Mouse (Mus musculus): ENCODE results near the gene Adgrf1.

Gene Adgrf1

DNA sequence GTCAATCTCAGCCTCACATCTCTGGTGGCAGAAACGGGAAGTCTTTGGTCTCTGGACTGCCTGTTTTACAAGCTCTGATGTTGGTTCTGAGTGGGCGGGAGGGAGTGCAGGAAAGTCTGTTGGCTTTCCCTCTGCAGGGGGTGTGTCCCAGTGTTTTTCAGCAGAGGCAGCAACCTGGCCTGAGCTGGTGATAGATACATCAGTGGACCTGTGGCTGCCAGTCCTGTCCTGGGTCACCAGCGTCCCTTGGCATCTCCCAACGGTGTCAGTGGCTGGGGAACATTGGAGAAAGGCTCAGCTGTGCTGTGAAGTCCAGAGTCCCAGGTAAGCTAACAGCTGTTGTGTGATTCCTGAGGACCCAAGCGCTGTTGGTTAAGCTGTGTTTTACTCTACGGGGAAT is at the start of gene Adgrf1:
Adgrf1 (plus strand) TSS at position 169 of the 400 bp plus-strand sequence.
- no peak for DNase-seq (ENCODE audit: low read depth, low spot score)

DNA sequence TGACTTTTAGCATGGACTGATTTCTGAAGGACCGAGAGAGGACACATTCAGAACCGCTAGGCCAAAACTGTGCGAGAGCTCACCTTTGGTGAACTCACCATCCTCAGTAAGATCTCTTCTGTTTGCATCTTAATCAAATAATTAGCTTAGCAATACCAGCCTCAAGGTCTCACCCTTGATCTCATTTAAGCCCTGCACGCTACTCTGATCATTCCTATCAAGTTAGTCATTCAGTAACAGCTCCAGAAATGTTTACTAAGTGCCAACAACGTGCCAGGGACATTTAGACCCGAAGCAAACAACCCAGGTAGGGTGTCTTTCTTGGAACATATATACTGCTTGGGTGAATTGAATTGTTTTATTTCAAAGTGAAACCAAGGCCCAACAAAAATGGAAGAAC is 44.0 kb upstream of the Adgrf1 start:
- no peak for DNase-seq (ENCODE audit: low read depth, low spot score)

DNA sequence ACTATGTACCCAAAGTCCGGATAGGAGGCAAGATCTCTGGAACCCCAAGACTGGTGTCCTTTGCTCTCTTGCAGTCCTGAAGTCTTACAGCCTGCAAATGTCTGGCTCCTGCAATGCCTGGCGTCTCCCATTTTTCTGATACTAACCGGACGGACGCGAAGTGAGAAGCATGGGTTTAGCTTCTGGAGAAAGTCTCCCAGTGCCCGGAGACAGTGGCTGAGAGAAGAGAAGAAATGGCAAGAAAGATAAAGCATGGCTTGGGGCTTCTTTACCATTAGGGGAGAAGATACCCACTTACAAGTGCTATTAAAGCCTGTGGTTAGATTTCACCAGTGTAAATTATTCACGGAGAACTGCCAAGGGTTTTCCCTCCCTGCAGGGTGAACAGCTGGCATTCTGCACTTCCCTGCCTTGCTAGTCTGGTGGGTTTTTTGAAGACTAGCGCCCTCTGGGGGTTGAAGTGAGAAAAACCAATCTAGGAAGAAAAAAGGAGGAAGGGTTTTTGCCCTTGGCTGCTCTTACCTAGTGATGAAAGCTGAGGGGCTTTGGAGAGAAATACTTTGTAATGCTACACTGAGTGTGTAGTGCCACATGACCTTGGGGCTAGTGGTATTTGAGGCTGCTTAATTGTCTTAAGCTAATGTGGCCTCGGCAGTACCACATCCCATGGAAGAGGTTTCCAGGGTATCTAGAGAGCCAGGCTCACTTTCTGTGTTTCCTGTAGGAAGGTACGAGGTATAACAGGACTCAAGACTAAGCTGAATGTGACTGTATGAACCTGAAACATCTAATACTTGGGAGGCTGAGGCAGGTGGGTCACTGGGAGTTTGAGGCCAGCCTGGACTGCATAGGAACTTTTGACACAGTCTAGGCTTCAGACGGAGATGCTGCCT is 40.3 kb upstream of the Adgrf1 start:
- DNase-seq (ENCODE audit: low read depth, low spot score) = peak; percentile 79

DNA sequence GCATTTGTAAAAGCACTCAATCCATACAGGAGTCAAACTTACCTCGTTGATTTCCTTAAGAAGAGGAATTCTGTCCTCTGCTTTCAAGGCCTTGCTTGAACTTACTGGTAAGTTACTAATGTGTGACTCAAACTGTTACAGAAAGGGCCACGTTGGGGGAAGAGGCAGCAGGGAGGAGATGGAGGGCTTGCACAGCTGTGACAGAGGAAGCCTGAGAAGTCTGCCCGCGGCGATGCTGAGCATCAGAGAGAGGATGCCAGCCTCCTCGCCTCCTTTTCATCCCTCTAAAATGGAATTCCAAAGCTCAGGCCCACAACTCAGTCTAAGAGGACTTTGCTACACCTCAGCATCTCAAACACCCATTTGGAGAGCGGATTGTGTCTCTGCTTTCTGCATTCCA is 39.3 kb upstream of the Adgrf1 start:
- no peak for DNase-seq (ENCODE audit: low read depth, low spot score)

DNA sequence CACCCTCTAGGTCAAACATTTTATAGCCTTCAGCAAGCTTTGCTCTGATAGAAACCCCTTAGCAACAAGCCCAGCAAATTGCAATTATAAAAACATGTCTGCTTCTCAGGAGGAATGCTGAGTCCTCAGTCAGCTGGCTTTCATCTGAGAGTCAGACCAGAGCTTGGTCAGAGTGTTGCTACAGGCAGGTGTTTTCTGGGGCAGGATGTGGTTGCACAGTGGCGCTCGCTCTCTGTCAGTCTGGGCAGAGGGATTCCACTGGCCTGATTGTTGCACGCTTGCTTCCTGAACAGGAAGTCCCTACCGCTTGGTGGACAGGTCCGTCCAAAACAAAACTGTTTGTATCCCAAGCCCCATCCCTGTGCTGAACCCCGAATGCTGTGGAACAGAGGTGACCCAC is 37.4 kb upstream of the Adgrf1 start:
- DNase-seq (ENCODE audit: low read depth, low spot score) = no peak

DNA sequence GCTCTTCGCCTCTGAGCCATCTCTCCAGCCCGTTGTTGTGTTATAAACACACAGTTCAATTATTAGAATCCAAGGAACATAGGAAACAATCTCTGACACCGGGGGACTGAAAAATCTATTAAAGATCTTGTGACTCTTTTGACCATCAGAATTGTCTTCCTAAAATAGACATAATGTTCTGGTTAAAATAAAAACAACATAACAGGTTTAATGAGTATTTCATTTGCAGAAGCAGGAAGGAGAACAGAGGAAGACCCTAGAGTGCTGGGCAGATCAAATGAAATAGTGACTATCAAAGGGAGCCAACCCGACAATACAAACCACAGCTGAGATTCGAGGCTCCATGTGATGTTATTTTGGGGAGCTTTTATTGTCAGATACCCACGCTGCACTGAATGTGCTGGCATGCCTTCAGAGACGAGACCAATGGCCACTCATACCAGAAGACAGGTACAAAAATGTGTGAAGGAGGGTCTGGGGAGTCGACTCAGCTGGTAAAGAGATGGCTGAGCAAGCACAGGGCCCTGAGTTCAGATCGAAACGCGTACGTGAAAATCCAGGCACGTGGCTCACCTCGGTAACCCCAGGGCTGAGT is 33.4 kb upstream of the Adgrf1 start:
- no peak for DNase-seq (ENCODE audit: low read depth, low spot score)

DNA sequence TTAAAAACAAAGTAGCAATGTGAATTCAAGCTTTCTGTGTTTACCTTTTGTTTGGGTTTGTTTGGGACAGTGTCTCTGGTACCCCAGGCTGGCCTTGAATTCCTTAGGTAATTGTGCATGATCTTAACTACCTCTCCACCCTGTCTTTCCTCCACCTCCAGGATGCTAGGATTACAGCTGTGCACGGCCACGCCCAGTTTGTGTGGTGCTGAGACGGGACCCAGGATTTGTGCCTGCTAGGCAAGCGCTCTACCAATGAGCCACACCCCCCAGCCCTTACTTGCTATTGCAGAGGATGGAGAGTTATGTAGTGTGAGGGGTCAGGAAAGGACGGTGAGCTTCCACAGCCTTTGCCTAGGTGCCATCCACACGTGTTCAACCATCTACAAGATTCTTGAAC is 31.1 kb upstream of the Adgrf1 start:
- no peak for DNase-seq (ENCODE audit: low read depth, low spot score)

DNA sequence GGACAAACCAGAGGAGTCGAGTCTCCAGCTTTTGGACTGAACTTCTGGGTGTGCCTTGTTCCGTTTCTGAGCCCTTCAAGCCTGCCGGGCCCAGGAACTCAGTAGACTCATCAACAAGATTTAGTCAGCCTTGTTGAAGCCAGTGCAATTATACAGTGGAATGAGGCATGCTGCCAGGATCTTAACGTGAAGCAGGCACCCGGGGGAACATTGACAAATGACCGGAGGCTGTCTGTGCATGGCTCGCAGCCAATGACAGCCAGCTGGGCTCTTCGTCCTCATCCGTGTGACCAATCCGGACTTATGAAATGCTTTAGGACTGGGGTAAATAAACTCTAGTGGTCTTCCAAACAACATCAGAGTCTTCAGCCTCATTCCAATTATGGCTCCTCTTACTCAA is 29.0 kb upstream of the Adgrf1 start:
- peak; percentile 81 for DNase-seq (ENCODE audit: low read depth, low spot score)

DNA sequence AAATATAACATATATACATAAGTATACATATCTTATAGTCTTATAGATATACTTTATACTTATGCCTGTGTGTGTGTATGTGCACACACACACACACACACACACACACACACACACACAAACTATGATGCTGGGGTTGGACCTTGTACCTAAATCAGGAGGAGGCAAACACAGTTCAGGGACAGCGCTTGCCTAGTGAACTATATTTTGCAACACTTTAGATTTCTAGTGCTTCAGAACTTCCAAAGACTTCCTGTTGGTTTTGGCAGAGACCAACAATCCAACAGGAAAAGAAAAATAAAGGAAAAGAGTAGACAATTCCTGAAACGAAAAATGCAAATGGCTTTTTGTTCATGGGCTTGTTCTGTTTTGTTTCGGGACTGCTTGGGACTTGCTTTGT is 27.5 kb upstream of the Adgrf1 start:
- DNase-seq (ENCODE audit: low read depth, low spot score) = no peak

DNA sequence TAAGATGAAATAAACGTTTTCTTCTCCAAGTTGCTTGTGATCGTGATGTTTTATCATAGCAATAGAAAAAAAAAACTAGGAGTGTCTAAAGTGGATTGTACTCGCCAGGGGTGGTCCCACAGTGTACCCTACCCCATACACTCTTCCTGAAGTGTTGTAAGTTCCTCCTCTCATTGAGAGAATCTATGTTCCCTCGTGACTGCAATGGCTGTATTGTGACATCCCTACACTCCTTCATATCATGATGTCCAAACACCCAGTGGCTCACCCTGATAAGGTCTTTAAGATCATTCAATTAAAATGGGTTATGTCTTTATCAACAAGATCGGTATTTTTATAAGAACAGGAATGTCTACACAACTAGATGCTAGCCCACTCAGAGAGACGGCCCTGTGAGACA is 24.8 kb upstream of the Adgrf1 start:
- DNase-seq (ENCODE audit: low read depth, low spot score) = no peak

DNA sequence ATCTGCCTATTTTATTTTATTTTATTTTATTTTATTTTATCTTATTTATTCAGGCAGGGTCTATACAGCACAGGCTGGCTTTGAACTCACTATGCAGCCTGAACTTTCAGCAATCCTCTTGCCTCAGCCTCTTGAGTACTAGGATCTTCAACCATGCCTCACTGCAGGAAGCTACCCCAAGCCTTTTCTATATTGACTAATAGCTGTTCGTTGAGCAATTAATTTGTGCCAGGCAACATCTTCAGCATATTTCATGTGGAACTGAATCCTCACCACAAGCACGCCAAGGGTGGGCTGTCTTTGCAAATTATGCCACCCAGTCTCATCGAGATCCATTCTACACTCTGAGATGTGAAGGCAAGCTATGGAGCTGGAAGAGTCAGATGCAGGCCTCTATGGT is 22.9 kb upstream of the Adgrf1 start:
- no peak for DNase-seq (ENCODE audit: low read depth, low spot score)

DNA sequence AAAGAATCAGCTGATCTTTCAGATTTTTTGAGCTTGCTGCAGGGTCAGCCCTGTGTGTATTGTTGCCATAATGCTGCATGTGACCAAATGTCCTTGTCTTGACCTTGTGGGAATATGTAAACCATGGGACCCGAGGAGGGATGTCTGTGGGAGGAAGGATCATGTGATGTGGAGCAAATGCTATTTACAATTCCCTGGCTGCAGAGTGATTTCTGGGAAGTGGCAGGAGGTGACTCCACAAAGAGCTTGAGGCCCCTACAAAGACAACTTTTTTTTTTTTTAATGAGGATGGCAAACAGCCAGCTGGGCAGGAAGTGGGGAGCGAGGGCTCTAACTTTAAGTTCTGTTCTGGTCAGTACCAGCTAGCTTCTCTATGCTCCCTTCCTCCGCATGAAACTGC is 20.5 kb upstream of the Adgrf1 start:
- DNase-seq (ENCODE audit: low read depth, low spot score) = no peak

DNA sequence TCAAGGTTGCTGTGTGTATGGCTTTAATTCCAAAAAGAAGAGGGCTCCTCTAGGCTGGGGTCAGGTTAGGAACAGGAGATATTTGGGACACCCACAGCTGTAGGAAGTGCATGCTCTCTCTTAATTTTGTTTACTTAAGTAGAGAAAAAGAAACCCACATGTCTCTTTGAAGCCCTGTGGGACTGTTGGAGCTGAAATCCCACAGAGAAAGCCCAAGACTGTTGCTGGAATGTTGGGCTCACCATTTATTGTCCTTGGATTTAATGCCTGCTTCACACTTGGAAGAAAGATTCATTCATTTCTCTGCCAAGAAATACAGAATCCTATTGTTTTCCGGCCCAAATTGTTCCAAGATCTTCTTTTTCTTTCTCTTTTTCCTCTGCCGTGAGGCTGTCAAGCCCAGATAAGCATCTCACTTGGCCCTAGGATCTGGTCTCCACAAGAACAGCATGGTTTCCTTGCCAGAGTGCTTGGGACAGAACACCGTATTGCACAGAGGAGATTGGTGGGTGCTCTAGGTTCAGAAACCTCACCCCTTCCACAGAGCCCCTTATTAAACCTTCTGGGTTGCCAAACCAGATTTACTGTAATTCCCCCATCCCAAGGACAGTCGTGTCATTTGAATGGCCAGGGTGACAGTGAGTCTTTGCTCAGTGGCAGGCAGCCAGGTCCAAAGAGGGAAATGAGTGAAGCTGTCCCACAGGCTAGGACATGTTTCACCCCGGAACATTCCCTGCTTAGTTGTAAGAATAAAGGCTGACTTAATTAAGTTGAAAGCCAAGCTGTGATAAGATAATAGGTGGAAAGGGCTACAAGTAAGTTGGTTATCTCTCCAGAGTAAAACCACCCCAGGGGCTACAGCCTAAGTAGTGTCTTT is 18.6 kb upstream of the Adgrf1 start:
- DNase-seq (ENCODE audit: low read depth, low spot score) = no peak

DNA sequence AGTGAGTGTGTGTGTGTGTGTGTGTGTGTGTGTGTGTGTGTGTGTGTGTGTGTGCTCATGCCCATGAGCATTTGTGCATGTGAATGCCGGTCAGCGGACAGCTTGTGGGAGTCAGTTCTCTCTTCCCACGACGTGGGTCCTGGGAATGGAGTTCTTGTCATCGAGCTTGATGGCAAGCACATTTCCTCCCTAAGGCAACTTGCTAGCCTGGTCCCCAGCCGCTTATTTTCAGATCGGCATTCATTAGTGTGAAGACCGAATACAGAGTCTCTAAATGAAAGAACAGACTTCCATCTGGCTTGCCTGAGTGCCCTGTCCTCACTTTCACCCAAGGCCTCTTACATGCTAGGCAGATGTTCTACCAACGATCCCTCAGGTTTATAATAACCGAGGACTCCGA is 17.3 kb upstream of the Adgrf1 start:
- DNase-seq (ENCODE audit: low read depth, low spot score) = no peak

DNA sequence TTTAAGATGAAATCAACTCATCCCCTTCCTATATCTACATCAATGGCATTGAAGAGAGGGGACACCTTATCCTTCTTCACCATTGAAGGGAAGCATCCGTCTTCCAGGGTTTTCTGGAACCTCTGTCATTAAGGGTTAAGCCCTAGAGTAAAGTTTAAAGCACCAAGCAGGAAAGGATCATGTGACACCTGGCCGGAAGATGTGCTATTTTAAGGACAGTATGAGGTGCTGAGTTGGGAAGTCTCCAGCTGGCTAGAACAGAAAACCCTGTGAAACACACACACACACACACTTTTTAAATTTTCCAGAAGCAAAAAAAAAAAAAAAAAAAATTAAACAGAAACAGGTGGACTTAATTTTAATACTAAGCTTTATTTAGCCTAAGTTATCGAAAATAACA is 15.9 kb upstream of the Adgrf1 start:
- peak; percentile 72 for DNase-seq (ENCODE audit: low read depth, low spot score)

DNA sequence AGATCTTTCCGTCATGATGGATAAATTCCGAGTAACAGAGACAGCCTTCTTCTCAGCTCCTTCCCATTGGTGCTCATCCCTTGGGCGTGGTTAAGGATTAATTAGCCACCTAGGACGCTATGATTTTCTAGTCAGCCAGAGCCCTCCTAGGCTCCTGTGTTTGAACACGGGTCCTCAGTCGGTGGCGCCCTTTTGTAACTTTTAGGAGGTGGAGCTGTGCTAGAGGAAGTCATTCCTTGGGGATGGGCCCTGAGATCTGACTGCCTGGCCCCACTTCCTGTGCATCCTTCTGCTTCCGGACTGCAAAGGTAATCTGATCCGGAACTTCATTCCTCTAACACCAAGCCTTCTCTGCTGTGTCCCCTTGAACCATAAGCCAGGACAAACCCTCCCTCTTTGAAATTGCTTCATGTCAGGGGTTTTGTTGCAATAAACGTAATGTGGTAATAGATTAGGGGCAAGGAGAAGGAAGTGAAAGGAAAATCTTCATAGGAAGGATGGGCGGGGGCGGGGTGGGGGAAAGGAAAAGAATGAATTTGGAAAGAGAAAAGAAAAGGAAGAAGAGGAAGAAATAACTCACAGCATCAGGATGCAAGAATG is 13.5 kb upstream of the Adgrf1 start:
- DNase-seq (ENCODE audit: low read depth, low spot score) = no peak

DNA sequence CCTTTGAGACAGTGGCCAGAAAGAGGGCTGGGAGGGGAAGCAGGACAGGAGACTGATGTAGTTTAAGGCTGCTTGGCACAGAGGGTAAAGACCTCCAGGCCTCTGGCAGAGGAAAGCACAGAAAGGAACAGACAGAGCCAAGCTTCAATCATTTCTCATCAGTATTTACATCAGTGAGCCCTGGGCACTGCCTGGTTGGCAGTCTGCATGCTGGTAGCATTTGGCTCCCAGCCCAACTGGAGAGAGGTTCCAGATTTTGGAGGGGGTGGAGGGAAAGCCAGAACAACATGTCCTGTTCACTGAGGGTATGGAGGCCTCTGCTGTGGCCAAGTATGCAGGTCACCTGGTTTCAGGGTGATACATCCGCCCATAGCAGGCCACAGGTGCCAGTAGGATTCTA is 12.4 kb upstream of the Adgrf1 start:
- DNase-seq (ENCODE audit: low read depth, low spot score) = no peak

DNA sequence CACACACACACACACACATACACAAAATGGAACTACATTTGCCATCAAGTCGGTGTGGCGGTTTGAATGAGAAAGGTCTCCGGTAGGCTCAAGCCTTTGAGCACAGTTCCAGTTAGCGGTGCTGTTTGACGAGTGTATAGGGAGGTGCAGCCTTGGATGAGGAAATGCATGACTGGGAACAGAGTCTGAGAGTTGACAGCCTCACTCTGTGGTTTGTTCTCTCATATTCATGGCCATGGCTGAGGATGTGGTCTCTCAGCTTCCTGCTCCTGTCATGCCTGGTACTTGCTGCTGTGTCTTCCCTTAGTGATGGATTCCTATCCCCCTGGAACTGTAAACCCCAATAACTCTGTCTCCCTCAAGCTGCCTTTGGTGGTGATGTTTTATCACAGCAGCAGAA is 8.2 kb upstream of the Adgrf1 start:
- DNase-seq (ENCODE audit: low read depth, low spot score) = no peak

DNA sequence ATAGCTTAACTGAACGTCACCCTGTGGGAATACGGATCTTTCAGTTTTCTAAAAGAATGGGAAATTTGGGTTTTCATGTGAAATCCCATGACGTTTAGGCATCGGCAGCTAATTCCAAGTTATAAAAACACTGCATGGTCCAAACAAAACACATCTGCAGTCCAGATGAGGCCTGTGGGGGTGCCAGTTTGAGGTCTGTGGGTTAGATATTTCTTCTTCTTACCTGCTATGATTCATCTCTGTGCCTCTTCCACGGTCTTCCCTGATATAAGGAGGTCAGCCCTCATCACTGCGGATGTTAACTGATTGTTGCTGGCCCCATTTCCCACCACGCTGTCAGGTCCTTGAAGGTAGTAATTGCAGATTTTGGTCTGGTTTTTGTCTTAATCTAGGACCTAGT is 5.4 kb upstream of the Adgrf1 start:
- no peak for DNase-seq (ENCODE audit: low read depth, low spot score)

DNA sequence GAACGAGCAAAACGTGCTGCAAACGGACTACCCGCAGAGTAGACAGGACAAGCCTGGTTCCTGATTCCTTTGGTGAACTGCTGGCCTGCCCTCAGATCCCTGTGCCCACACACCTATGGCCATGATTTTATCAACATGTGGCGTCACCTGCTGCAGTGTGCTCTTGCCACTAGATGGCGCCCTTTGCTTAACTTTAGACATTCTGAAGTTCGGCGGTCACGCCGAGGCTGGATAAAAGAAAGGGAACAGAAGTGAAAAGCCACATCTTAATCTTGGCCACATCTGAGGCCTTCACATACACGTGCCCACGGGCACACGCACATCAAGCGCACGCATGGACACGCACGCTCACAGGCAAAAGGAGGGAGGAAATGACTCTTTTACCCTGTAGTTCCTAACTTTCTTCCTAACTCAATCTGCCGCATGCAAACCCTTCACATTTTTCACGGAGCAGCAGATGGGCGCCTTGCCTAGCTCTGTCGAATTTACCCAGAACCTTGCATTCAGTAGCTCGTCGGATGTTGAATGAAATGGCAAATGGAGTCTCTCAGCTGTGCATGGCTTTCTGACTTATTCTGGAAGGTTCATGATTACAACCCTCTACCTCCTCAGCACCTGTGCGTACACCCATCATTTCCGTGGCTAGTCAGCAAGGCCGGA is 4.8 kb upstream of the Adgrf1 start:
- DNase-seq (ENCODE audit: low read depth, low spot score) = peak; percentile 75

DNA sequence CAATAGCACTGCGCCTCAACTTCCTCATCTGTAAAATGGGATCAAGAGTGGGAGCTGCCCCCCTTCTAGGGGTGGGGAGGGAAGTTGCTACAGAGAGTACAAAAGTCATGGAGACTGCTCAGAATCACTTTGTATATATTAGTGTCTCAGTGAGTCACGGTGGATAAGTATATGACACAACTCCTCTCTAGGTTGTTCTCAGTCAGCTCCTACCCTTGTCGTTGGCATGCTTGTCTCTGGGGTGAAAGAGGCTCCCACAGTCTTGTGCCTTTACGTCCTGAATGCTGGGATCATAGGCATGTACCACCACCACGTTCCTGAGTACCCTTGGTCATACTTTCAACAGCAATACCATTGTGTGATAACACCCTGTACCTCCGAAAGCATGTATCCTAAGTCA is 4.2 kb upstream of the Adgrf1 start:
- no peak for DNase-seq (ENCODE audit: low read depth, low spot score)

DNA sequence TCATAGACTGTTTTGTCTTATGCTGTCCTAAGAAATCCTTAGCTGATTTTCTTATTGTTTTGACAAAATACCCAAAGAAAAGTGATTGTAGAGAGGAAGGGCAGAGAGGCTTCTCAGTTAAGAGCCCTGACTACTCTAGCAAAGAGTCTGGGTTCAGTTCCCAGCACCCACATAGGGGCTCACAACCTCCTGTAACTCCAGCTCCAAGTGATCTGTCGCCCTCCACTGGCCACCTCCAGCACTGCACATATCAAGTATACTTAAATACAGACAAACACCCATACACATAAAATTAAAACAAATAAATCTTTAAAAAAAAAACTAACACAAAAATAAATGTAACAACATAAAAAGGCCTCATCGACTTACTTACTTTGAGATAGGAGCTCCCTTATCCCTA is 3.5 kb upstream of the Adgrf1 start:
- DNase-seq (ENCODE audit: low read depth, low spot score) = no peak

All from skeletal muscle tissue, adult 2 months (tissue).